Mouse (Mus musculus): Measurements from ENCODE around the gene Meox1. TPM values are rescaled to one million over a fixed set of nuclear protein-coding genes. Genes with fewer than 3 reads are reported as not detected.

Gene Meox1
- polyA plus RNA-seq (2017; shearing (Covaris generic)) = not detected

DNA sequence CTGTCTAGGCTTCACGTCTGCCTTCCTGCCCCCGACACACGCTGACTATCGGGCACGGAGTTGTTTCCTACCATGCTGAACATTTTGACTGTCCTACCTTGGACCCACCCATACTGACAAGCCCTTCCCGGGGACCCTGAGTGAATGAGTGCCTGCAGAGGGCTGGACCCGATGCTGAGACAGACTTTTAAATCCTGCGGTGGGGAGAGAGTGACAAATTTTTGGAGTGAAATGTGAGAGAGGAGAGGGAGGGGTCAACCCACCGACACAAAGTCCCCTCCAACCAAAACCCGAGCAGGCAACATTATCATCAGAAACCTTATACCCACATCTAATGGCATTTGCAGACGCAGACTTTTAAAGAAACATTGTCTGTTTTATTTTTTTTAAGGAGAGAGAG, at the start of gene Meox1:
Gene Meox1, minus strand, starts transcription at position 171 of the 400 bp plus-strand sequence.

Other genes with a start within 250 kb of the Meox1 start
- 4.8 TPM for gene Arl4d, start 228.8 kb downstream of the Meox1 start, polyA plus RNA-seq (2017; shearing (Covaris generic))
- gene Dhx8, start 161.5 kb downstream of the Meox1 start, polyA plus RNA-seq (2017; shearing (Covaris generic)) = 52.7 TPM
- gene Etv4, start 109.0 kb downstream of the Meox1 start, polyA plus RNA-seq (2017; shearing (Covaris generic)) = not detected
- gene Sost, start 72.6 kb upstream of the Meox1 start, polyA plus RNA-seq (2017; shearing (Covaris generic)) = not detected
- gene Cfap97d1, start 89.9 kb upstream of the Meox1 start, polyA plus RNA-seq (2017; shearing (Covaris generic)) = not detected
- gene Dusp3, start 92.6 kb upstream of the Meox1 start, polyA plus RNA-seq (2017; shearing (Covaris generic)) = 1.8 TPM
- gene Mpp3, start 134.1 kb upstream of the Meox1 start, polyA plus RNA-seq (2017; shearing (Covaris generic)) = not detected
- gene Cd300lg, start 147.1 kb upstream of the Meox1 start, polyA plus RNA-seq (2017; shearing (Covaris generic)) = not detected
- gene Mpp2, start 194.1 kb upstream of the Meox1 start, polyA plus RNA-seq (2017; shearing (Covaris generic)) = 6.8 TPM
- gene Ppy, start 206.9 kb upstream of the Meox1 start, polyA plus RNA-seq (2017; shearing (Covaris generic)) = not detected
- not detected for gene Pyy, start 213.5 kb upstream of the Meox1 start, polyA plus RNA-seq (2017; shearing (Covaris generic))

Data from effector memory CD4-positive, alpha-beta T cell, adult 5 months (primary cell).